Mouse (Mus musculus): ENCODE data around the gene Usp49. TPM values are rescaled to one million over a fixed set of nuclear protein-coding genes. Genes with fewer than 3 reads are reported as not detected.

Usp49 gene
- polyA plus RNA-seq, 1 experiment from 2014 or later = 9.5 TPM

DNA sequence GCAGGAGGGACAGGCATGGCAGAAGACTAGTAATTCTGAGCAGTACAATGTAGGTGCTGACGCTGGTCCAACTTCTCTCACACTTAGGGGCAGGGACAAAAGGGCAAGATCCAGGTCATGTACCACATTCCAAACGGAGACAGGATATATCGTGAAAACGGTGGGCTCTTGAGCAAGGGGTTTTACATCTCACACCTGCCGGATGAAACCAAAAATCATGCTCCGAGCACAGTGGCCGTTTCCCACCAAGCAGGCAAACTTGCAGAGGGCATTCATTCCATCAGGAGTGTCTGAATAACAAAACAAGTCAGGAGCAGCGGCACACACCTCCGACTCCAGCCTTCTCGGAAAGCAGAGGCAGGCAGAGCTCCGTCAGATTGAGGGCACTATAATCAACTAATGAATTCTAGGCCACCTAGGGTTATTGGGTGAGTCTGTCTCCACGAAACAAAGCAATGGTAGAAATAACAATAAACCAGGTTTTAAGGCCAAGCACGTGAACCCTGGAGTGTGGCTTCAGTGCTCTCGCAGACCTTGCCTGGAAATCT, 105.1 kb downstream of the Usp49 start:
- no peak overlapping the region for H3K4me3 ChIP-seq
- no peaks in the 10 kb centered on the region for H3K9me3 ChIP-seq
- H3K9ac ChIP-seq = no peak overlapping the region
- H3K4me1 ChIP-seq = peaks cover 28% of the 10 kb centered on the region
- WGBS = 77% methylated on average over 14 of the region's 14 CpGs
- H3K4me2 ChIP-seq = no peak overlapping the region
- H3K27ac ChIP-seq = no peak overlapping the region
- no peaks in the 10 kb centered on the region for H3K36me3 ChIP-seq (replicated peaks)
- H3K27me3 ChIP-seq (replicated peaks) = peaks cover 27% of the 10 kb centered on the region
- no peak for ATAC-seq (replicated peaks)

Other genes starting within 250 kb of the Usp49 start
- gene Guca1b, start 245.3 kb upstream of the Usp49 start, polyA plus RNA-seq (2015; fragmentation: Nextera tagmentation; extraction: Ambion mirVana) = 0.30 and 0.57 TPM in 2 replicates
- gene Guca1a, start 230.1 kb upstream of the Usp49 start, polyA plus RNA-seq (2015; fragmentation: Nextera tagmentation; extraction: Ambion mirVana) = 0.60 and 0.92 TPM in 2 replicates
- 0.26 and 0.33 TPM in 2 replicates for gene AI661453, start 194.1 kb upstream of the Usp49 start, polyA plus RNA-seq (2015; fragmentation: Nextera tagmentation; extraction: Ambion mirVana)
- 0.44 and 0.77 TPM in 2 replicates for gene 1700001C19Rik, start 193.3 kb upstream of the Usp49 start, polyA plus RNA-seq (2015; fragmentation: Nextera tagmentation; extraction: Ambion mirVana)
- 22.0 and 22.4 TPM in 2 replicates for gene Taf8, start 128.4 kb upstream of the Usp49 start, polyA plus RNA-seq (2015; fragmentation: Nextera tagmentation; extraction: Ambion mirVana)
- 74.0 and 87.8 TPM in 2 replicates for gene Ccnd3, start 125.6 kb upstream of the Usp49 start, polyA plus RNA-seq (2015; fragmentation: Nextera tagmentation; extraction: Ambion mirVana)
- 39.7 TPM in 2 replicates for gene Bysl, start 19.2 kb upstream of the Usp49 start, polyA plus RNA-seq (2015; fragmentation: Nextera tagmentation; extraction: Ambion mirVana)
- gene Med20, start 19.1 kb upstream of the Usp49 start, polyA plus RNA-seq (2015; fragmentation: Nextera tagmentation; extraction: Ambion mirVana) = 49.6 and 50.4 TPM in 2 replicates
- 2.0 and 2.9 TPM in 2 replicates for gene Gm20517, start 19.1 kb upstream of the Usp49 start, polyA plus RNA-seq (2015; fragmentation: Nextera tagmentation; extraction: Ambion mirVana)
- 242 and 256 TPM in 2 replicates for gene Tomm6, start 57.7 kb downstream of the Usp49 start, polyA plus RNA-seq (2015; fragmentation: Nextera tagmentation; extraction: Ambion mirVana)
- gene Frs3, start 58.3 kb downstream of the Usp49 start, polyA plus RNA-seq (2015; fragmentation: Nextera tagmentation; extraction: Ambion mirVana) = 46.7 and 49.0 TPM in 2 replicates
- gene Gm21981, start 63.8 kb downstream of the Usp49 start, polyA plus RNA-seq (2015; fragmentation: Nextera tagmentation; extraction: Ambion mirVana) = 0.79 and 1.0 TPM in 2 replicates
- gene Prickle4, start 64.0 kb downstream of the Usp49 start, polyA plus RNA-seq (2015; fragmentation: Nextera tagmentation; extraction: Ambion mirVana) = 0.80 and 1.3 TPM in 2 replicates
- gene Pgc, start 96.2 kb downstream of the Usp49 start, polyA plus RNA-seq (2015; fragmentation: Nextera tagmentation; extraction: Ambion mirVana) = not detected in 2 replicates
- gene Tfeb, start 106.3 kb downstream of the Usp49 start, polyA plus RNA-seq (2015; fragmentation: Nextera tagmentation; extraction: Ambion mirVana) = 3.2 and 3.8 TPM in 2 replicates
- 2.7 and 3.6 TPM in 2 replicates for gene Mdfi, start 204.0 kb downstream of the Usp49 start, polyA plus RNA-seq (2015; fragmentation: Nextera tagmentation; extraction: Ambion mirVana)

Measured in midbrain, embryonic 15.5 days (tissue).